Mouse (Mus musculus) embryonic fibroblast, embryonic 13.5 days (primary cell): ENCODE results near the gene Mier2.

Experiments
- CTCF ChIP-seq: IDR thresholded peaks from 2 replicates; pipeline ENCODE4 v1.5.1; 2011; ENCODE audit warnings: mild to moderate bottlenecking, control low read depth, low read length, moderate library complexity, borderline replicate concordance; ENCODE audit not compliant: insufficient read depth
- POLR2A ChIP-seq: IDR thresholded peaks from 2 replicates; pipeline ENCODE4 v1.6.1; 2011; ENCODE audit warnings: low read depth, mild to moderate bottlenecking, control low read depth, low read length, moderate library complexity

- no peak for TF ChIP-seq CTCF
- TF ChIP-seq POLR2A, result no peak
Observed at GRCm38 (mm10) chr10:79495886-79496285, 59.1 kb downstream of the Mier2 start.
